Mouse (Mus musculus) liver, adult 2 months (tissue): Measurements from ENCODE around the gene Thrb.

Experiments
- CTCF ChIP-seq: fragments of 200-500 bp; IDR thresholded peaks from 2 replicates; pipeline ENCODE4 v1.5.1; 2011; ENCODE audit warnings: low read depth, low read length, control low read depth
- POLR2A ChIP-seq: fragments of 200-500 bp; IDR thresholded peaks from 2 replicates; pipeline ENCODE4 v1.6.1; 2011; ENCODE audit warnings: low read length, control low read depth; ENCODE audit not compliant: insufficient read depth; ENCODE audit errors: extremely low read depth

DNA sequence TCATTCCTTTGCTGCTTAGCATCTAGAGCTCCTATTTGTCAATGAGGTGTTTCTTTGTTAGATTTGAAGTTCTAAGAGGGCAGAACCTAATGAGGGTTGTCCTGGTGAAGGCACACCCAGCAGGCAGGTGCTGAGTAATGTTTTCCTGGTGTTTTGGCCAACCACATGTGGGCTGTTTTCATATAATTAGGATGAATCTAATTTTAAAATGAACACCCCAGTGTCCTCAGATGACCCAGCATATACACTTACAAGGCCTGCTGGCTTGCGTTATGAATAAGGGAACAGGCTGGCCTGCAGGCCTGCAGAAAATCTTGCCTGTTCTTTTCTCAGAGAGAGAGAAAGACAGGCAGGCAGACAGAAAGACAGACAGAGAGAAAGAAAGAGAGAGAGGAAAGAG is 14.3 kb downstream of the Thrb start:
- TF ChIP-seq CTCF (no peak), POLR2A (no peak)
